Mouse (Mus musculus) G1E (cell line): Measurements from ENCODE around the gene Pnma1.

Experiments used
- CTCF ChIP-seq: IDR thresholded peaks from 2 replicates; pipeline ENCODE4 v1.5.1; 2012; ENCODE audit warnings: low read depth, low read length, inconsistent platforms, mixed read lengths
- POLR2AphosphoS5 ChIP-seq: IDR thresholded peaks from 2 replicates; pipeline ENCODE4 v1.6.1; 2012; ENCODE audit warnings: low read depth, low read length, inconsistent platforms; ENCODE audit not compliant: insufficient replicate concordance

GRCm38 (mm10) chr12:84132265-84132664 lies 16.0 kb downstream of the Pnma1 start:
- TF ChIP-seq POLR2AphosphoS5 (no peak), CTCF (peak; percentile 79)
